Mouse (Mus musculus) hindbrain, embryonic 13.5 days (tissue): ENCODE measurements around the gene Pnrc1. TPM values are rescaled to one million over a fixed set of nuclear protein-coding genes. Genes with fewer than 3 reads are reported as not detected.
"Not testable (repeated sequence)": the region's sequence is repeated elsewhere in the genome, so short reads cannot be mapped to it uniquely, and the experiment has no call there.

Experiments
- ATAC-seq: fragments of 200-750 bp; cut with Nextera tagmentation; 2 replicates; pipeline ENCODE4 v1.8.0; 2017; ENCODE audit warnings: moderate TSS enrichment; ENCODE audit not compliant: low FRiP score
- H3K27ac ChIP-seq: fragments of 300-500 bp; sonication (generic); 2 replicates; pipeline ENCODE4 v1.5.1; 2015; ENCODE audit warnings: inconsistent platforms, mild to moderate bottlenecking, moderate library complexity
- H3K27me3 ChIP-seq: fragments of 300-500 bp; sonication (generic); 2 replicates; pipeline ENCODE4 v1.6.1; 2015; ENCODE audit warnings: mild to moderate bottlenecking, inconsistent platforms
- H3K36me3 ChIP-seq: fragments of 300-500 bp; sonication (generic); 2 replicates; pipeline ENCODE4 v1.6.1; 2015; ENCODE audit warnings: mild to moderate bottlenecking, inconsistent platforms
- H3K4me1 ChIP-seq: fragments of 300-500 bp; sonication (generic); replicated peaks from 2 replicates; pipeline ENCODE4 v1.6.1; 2015; ENCODE audit warnings: inconsistent platforms
- H3K4me2 ChIP-seq: fragments of 300-500 bp; sonication (generic); 2 replicates; pipeline ENCODE4 v1.6.1; 2015; ENCODE audit warnings: inconsistent platforms, mild to moderate bottlenecking, moderate library complexity
- H3K4me3 ChIP-seq: fragments of 300-500 bp; sonication (generic); 2 replicates; pipeline ENCODE4 v1.5.1; 2015; ENCODE audit warnings: mild to moderate bottlenecking, inconsistent platforms
- H3K9ac ChIP-seq: fragments of 300-500 bp; sonication (generic); 2 replicates; pipeline ENCODE4 v1.6.1; 2015; ENCODE audit warnings: mild to moderate bottlenecking, inconsistent platforms
- H3K9me3 ChIP-seq: fragments of 300-500 bp; sonication (generic); 2 replicates; pipeline ENCODE4 v1.6.1; 2016; ENCODE audit warnings: inconsistent platforms
- WGBS: fragments of 180-500 bp; shearing (Covaris S2); methylation state at CpG from one replicate; pipeline ENCODE4 v1.1.7; 2015; 5-methylcytosine and 5-hydroxymethylcytosine counted together
- polyA plus RNA-seq: library from polyadenylated mRNA; unstranded; fragments of >200 nt; fragmentation: Nextera tagmentation; extraction: Ambion mirVana; gene quantifications from 2 replicates; pipeline ENCODE4 v1.2.1, GENCODE M21; 2015

Pnrc1 gene
- 64.9 and 69.5 TPM in 2 replicates for polyA plus RNA-seq

DNA sequence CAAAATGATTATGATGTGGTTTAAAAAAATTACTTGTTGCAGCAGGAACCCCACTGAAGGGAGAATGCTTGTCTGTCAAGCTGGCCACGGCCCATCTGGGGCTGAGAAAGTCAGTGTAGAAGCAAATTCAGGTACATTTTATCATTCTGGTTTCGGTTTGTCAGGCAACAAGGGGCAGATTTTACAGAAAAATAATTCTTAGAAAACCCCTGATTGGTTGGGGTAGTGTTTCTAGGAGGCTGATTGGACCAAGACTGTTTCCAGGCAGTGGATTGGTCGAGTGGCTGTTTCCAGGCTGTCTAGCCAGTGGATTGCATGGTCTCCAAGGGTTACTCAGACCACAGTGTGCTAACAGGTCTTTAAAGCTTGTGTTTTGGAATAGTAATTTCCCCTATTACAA is at the start of gene Pnrc1:
TSS of gene Pnrc1 (minus strand) at position 162 of the 400 bp plus-strand sequence.
- Histone ChIP-seq H3K4me2 (no peak within 1 kb of the TSS), H3K4me1 (no peaks in the 10 kb centered on the region), H3K27ac (no peak within 1 kb of the TSS), H3K9ac (no peak within 1 kb of the TSS), H3K36me3 (no peaks in the 10 kb centered on the region), H3K4me3 (no peak within 1 kb of the TSS), H3K27me3 (no peaks in the 10 kb centered on the region), H3K9me3 (no peaks in the 10 kb centered on the region)
- no peak for ATAC-seq
- WGBS: 65% methylated on average over 3 of the region's 3 CpGs

DNA sequence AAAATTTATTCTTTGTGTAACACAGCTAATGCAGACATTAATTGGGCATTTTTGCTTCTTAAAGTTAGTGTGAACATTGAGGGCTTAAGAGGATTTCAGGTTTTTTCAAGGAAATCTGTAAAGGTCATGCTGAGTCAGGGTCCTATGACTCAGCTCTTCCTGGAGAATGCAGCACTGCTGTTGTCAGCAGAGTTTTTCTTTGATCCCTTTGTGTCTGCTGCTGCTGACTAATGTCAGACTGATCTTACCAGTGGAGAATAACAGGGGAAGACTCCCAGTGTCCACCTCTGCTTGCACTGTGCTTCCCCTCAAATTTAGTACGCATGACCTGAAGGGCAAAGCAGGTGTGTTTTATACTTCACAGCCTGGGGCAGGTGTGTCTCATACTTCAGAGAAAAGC is 48.0 kb upstream of the Pnrc1 start:
- H3K27me3 ChIP-seq: no peaks in the 10 kb centered on the region
- H3K4me3 ChIP-seq: no peak overlapping the region
- WGBS: 82% methylated on average over 1 of the region's 1 CpGs
- no peak overlapping the region for H3K9ac ChIP-seq
- no peaks in the 10 kb centered on the region for H3K4me1 ChIP-seq
- ATAC-seq: no peak
- peaks cover 64% of the 10 kb centered on the region for H3K36me3 ChIP-seq
- no peak overlapping the region for H3K27ac ChIP-seq
- no peak overlapping the region for H3K4me2 ChIP-seq
- H3K9me3 ChIP-seq: no peaks in the 10 kb centered on the region

DNA sequence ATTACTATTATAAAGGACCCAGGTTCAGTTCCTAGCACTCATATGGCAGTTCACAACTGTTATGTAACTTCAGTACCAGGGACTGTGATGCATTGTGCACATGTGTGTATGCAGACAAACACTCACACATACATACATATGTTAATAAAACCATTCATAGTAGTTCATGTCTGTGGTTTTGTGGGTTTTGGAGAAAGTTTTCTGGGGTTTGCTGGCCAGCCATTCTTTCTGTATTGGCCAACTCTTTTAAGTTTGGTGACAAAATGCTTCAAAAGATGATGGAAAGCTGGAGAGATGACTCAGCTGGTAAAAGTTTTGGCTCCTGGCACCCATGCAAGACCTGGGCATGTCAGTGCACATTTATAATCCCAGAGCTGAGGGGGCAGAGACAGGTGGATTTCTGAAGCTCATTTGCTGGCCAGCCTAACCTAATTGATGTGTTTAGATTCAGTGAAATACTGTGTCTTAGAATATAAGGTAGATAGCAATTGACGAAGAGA is 43.0 kb upstream of the Pnrc1 start:
- Histone ChIP-seq H3K36me3 (peaks cover 67% of the 10 kb centered on the region), H3K4me1 (no peaks in the 10 kb centered on the region), H3K27me3 (no peaks in the 10 kb centered on the region), H3K4me2 (no peak overlapping the region), H3K9ac (no peak overlapping the region), H3K9me3 (no peaks in the 10 kb centered on the region), H3K27ac (no peak overlapping the region), H3K4me3 (no peak overlapping the region)
- no peak for ATAC-seq
- 96% methylated on average over 1 of the region's 1 CpGs for WGBS

DNA sequence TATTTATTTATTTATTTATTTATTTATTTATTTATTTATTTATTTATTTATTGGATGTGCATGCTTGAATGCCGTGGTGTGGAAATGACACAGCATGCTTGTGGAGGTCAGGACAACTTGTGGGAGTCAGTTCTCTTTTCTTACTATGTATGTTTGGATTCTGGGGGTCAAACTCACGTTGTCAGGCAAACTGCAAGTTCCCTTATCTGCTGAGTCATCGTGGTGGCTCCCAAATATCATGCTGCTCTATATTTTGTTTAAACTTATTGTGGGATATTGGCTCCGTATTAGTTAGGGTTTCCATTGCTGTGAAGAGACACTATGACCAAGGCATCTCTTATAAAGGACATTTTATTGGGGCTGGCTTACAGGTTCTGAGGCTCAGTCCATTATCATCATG is 41.2 kb upstream of the Pnrc1 start:
- Histone ChIP-seq H3K9ac (no peak overlapping the region), H3K36me3 (peaks cover 70% of the 10 kb centered on the region)
- 92% methylated on average over 4 of the region's 4 CpGs for WGBS

DNA sequence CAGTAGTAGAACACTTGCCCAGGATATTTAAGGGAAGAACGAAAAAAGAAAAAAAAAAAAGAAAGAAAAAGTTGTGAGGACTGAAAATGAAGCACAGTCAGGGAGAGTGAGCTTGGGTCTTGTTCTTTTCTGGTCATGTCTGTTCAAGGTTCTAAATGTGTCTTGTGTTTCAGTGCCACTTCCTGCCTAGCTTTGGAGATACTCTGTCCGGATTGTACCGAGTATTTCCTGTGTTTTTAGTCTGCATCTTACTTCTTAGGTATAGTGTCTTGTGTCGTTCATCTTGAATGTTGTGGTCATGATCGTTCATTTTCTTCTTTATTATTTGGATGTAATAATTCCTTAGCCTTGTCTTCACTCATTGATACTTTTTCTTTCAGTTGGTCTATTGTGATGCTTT is 25.9 kb upstream of the Pnrc1 start:
- H3K9me3 ChIP-seq: no peaks in the 10 kb centered on the region
- H3K4me3 ChIP-seq: no peak overlapping the region
- H3K4me1 ChIP-seq: peaks cover 17% of the 10 kb centered on the region
- H3K4me2 ChIP-seq: no peak overlapping the region
- peaks cover 4% of the 10 kb centered on the region for H3K36me3 ChIP-seq
- no peak overlapping the region for H3K27ac ChIP-seq
- no peaks in the 10 kb centered on the region for H3K27me3 ChIP-seq
- ATAC-seq: no peak
- H3K9ac ChIP-seq: no peak overlapping the region
- WGBS: 89% methylated on average over 5 of the region's 5 CpGs

More for the DNA sequence above, 41.2 kb upstream of the Pnrc1 start:
- no peak overlapping the region for H3K4me2 ChIP-seq
- H3K9me3 ChIP-seq: no peaks in the 10 kb centered on the region
- ATAC-seq: no peak
- no peak overlapping the region for H3K27ac ChIP-seq
- H3K4me3 ChIP-seq: no peak overlapping the region
- H3K27me3 ChIP-seq: no peaks in the 10 kb centered on the region
- no peaks in the 10 kb centered on the region for H3K4me1 ChIP-seq

DNA sequence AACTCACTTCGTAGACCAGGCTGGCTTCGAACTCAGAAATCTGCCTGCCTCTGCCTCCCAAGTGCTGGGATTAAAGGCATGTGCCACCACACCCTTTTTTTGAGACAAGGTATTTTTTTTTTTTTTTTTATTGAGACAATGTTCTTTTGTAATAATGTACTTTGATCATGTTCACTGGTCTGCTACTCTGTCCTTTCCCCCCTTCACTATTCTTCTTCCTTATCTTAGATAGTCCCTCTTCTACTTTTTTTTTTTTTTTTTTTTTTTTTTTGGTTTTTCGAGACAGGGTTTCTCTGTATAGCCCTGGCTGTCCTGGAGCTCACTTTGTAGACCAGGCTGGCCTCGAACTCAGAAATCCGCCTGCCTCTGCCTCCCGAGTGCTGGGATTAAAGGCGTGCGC is 24.2 kb upstream of the Pnrc1 start:
- not testable (repeated sequence) for H3K36me3 ChIP-seq, H3K27me3 ChIP-seq, H3K9ac ChIP-seq, ATAC-seq, H3K4me2 ChIP-seq, H3K4me3 ChIP-seq, H3K27ac ChIP-seq, H3K9me3 ChIP-seq
- WGBS: over 99% methylated on average over 7 of the region's 8 CpGs
- H3K4me1 ChIP-seq: peaks cover 20% of the 10 kb centered on the region

DNA sequence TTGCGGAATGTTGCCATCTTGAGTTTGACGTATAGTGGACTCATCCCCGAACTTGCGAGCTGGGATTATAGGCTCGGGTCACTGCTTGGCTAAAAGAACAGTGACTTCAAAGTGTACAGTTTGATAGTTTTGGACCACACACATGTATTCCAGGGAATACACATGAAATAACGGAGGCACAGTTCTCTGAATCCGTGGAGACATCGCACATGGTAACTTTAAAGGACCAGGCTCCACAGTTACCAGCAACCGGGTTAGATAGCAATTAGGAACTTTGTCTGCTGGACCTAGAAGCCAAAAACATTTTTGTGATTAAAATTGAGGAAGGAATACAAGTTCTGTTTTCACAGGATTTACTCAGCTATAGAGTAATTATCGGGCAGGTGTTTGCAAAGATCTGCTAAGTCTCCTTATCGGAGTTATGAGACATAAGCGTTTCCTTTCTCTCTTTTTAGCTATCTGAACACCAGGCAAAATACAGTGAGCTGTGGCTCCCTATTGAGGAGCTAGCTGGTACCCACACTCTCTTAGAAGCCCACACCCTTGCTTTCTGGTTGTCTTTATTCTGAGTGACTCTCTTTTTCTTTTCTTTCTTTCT is 21.0 kb upstream of the Pnrc1 start:
- 22% methylated on average over 12 of the region's 12 CpGs for WGBS
- H3K4me2 ChIP-seq: peak overlapping the region; percentile 73
- ATAC-seq: no peak
- no peaks in the 10 kb centered on the region for H3K9me3 ChIP-seq
- peaks cover 20% of the 10 kb centered on the region for H3K4me1 ChIP-seq
- H3K27me3 ChIP-seq: no peaks in the 10 kb centered on the region
- H3K9ac ChIP-seq: peak overlapping the region; percentile 85
- no peak overlapping the region for H3K27ac ChIP-seq
- H3K4me3 ChIP-seq: peak overlapping the region; percentile 83
- H3K36me3 ChIP-seq: no peaks in the 10 kb centered on the region

DNA sequence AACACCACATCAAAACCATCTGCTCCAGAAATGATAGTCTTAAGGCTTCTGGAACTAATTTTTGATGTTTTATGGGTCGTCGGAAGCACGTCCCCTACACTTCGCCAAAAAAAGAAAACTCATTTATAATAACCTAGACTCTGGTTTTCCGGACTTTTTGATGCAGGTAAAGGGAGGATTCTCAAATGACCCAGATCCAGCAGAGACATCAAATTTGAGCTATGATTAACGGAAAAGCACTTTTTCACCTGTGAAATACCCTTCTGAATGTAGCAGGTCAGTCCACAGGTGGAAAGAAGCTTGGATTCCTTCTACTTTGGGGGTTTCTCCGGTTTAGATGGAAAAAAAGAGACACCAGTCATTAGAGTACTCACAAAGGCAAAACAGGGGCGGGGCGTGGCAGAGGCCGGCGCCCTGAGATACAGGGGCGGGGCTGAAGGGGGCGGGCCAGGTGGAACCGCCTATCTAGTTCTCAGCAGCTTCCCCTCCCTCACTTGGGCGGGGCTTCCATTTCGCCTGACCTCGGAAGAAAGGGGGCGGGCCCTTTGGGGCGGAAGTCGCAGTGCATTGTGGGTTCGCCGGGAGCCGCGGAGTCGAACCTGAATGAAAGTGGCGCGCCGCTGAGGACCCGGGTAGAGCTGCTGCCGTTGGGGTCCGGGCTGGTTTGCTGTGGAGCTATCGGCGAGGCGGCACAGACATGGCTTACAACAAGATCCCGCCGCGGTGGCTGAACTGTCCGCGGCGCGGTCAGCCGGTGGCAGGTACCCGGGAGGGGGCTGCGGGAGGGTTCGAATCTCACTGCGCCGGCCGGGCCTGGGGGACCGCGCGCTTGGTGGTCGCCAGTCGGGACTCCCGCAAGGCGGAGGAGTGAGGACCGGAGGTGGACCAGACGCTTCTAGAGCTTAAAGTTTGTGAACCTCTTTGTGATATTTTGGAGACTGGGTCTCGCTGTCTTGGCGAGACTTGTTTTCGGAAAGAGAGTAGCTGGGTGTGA is 20.1 kb upstream of the Pnrc1 start, which contains the start of gene Rngtt:
TSS of gene Rngtt (plus strand) at position 548 of the 994 bp plus-strand sequence.
- H3K9ac ChIP-seq: peak within 1 kb of the TSS; percentile 85
- no peaks in the 10 kb centered on the region for H3K36me3 ChIP-seq
- H3K4me2 ChIP-seq: peak within 1 kb of the TSS; percentile 73
- peak; percentile 95 for ATAC-seq
- peaks cover 20% of the 10 kb centered on the region for H3K4me1 ChIP-seq
- peak within 1 kb of the TSS; percentile 83 for H3K4me3 ChIP-seq
- no peaks in the 10 kb centered on the region for H3K9me3 ChIP-seq
- H3K27ac ChIP-seq: peak within 1 kb of the TSS; percentile 70; the same call in 1 of the 2 replicates
- H3K27me3 ChIP-seq: no peaks in the 10 kb centered on the region
- WGBS: 5% methylated on average over 60 of the region's 60 CpGs

DNA sequence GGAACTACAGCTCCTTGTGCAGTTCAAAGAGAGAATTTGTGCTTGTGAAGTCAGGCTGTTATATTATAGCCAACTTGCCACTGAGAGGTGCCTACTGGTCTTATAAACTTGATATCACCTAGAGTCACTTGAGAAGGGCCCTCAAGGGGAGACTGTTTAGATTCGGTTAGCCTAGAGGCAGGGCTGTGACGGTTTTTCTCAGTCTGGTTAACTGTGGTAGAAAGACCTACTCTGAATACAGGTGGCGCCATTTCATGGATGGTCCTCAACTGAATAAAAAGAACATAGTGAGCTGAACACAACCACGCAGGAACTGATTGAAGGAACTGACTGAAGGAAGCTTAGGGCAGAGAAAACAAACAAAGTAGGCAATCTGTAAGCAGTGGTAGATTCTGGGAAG is 17.2 kb upstream of the Pnrc1 start:
- H3K27ac ChIP-seq: no peak overlapping the region
- H3K4me3 ChIP-seq: no peak overlapping the region
- 0 out of 2 replicates have a peak, but pooled peaks cover 3% of the 10 kb centered on the region for H3K9me3 ChIP-seq
- H3K4me2 ChIP-seq: no peak overlapping the region
- ATAC-seq: no peak
- 76% methylated on average over 4 of the region's 4 CpGs for WGBS
- H3K4me1 ChIP-seq: peaks cover 15% of the 10 kb centered on the region
- H3K36me3 ChIP-seq: no peaks in the 10 kb centered on the region
- no peaks in the 10 kb centered on the region for H3K27me3 ChIP-seq
- H3K9ac ChIP-seq: no peak overlapping the region

DNA sequence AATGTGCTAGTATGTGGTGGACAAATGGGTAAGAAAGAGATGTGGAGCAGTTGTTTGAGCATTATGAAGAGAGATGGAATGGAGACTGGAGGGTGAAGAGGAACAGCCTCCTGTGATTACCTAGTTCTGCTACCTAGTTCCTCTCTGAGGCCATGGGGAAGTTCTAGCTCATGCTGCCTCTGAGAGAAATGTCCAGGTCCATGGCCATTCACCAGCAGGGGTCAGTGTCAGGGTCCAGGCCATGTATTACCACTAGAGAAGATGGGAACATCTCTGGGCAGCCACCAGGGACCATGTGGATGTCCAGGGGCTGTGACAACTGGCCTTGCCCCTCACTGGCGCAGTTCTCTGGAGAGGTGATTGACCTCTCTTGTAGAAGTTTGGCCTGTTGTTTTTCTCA is 13.1 kb upstream of the Pnrc1 start:
- WGBS: 89% methylated on average over 1 of the region's 1 CpGs
- H3K27ac ChIP-seq: no peak overlapping the region
- no peaks in the 10 kb centered on the region for H3K4me1 ChIP-seq
- no peak overlapping the region for H3K9ac ChIP-seq
- ATAC-seq: no peak
- H3K4me3 ChIP-seq: no peak overlapping the region
- no peak overlapping the region for H3K4me2 ChIP-seq
- H3K36me3 ChIP-seq: no peaks in the 10 kb centered on the region
- no peaks in the 10 kb centered on the region for H3K27me3 ChIP-seq
- H3K9me3 ChIP-seq: 0 out of 2 replicates have a peak, but pooled peaks cover 3% of the 10 kb centered on the region

DNA sequence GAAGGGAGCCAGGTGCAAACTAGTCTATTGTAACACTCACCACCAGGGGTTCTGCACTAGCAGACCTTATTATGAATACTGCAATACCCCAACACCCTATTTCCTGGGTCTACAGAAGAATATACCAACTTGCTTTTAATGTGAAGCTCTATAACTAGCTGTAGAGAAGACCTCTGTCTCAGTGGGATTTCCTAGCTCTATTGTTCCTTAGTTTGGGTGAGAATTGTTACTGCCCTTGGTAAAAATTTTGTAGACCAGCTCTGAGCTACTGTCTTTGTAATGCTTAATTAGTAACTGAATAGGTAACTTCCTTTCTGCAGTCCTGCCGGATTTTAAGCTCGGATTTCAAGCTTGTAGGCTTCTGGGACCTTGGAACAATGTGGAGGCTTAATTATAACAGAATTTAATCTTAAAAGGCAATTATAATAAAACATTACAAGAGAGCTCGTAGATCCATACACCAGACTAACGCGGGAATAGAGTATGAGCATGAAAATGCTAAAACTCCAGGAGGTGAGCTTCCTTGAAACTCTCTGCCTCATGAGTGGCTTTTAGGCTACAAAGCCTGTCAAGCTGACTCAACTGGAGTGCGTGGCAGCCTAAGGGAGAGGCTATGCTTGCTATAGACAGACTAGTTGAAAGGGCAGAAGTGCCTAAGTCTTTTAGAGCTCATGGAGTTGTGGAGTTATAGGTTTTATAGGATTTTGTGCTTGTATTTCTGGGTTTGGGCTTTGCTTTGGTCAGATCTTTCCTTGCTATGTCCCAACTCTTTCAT is 11.1 kb upstream of the Pnrc1 start:
- not testable (repeated sequence) for H3K27ac ChIP-seq, H3K4me2 ChIP-seq, H3K4me1 ChIP-seq, H3K4me3 ChIP-seq, H3K9me3 ChIP-seq, ATAC-seq, H3K36me3 ChIP-seq, H3K9ac ChIP-seq, H3K27me3 ChIP-seq
- WGBS: 82% methylated on average over 6 of the region's 6 CpGs
